Mouse (Mus musculus): ENCODE measurements around the gene Ets1. TPM values are rescaled to one million over a fixed set of nuclear protein-coding genes. Genes with fewer than 3 reads are reported as not detected.

The Ets1 gene
- polyA plus RNA-seq (2015; fragmentation: Nextera tagmentation; extraction: Ambion mirVana) = 11.0 and 11.9 TPM in 2 replicates

DNA sequence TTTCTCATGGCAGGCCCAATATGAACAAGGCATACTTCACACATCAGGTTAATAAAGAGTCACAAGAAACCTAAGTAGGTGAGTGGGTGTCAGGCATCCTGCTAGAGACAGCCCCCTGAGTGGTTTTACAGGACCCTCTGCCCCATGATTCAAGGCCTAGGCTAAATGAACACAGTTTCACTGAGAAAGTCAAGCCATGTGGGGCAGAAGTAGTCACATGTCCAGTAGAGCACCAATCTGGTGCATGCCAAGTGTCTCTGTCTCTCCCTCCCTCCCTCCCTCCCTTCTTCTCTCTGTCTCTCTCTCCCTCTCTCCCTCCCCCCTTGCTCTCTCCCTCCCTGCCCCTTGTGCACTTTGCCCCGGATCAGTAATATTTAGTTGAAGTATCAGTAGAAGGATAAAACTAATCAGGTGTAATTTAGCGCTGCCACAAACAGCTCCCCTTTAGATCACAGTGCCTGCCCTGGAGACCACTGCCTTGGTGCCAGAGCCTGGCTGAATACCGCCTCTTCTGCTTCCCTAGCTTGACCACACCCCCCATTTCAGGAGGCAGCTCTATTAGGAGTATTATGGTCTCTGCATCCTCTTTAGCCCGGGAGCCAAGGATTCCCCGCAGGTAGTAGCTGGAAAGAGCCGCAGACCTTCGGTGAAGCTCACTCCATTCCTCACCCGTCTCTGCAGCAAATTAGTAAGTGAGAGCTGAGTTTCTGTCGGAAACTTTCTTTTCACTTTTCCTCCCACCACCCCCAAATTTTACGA is at the start of gene Ets1:
Gene Ets1 (plus strand): TSS at position 595 of the 759 bp plus-strand sequence.

Other genes starting within 250 kb of the Ets1 start
- gene Fli1, start 93.4 kb upstream of the Ets1 start, polyA plus RNA-seq (2015; fragmentation: Nextera tagmentation; extraction: Ambion mirVana) = 6.9 and 7.2 TPM in 2 replicates

All from neural tube, postnatal 0 days (tissue).